Comparison of ENCODE assay signal across 22 mouse cellular contexts in the genomic region with DNA sequence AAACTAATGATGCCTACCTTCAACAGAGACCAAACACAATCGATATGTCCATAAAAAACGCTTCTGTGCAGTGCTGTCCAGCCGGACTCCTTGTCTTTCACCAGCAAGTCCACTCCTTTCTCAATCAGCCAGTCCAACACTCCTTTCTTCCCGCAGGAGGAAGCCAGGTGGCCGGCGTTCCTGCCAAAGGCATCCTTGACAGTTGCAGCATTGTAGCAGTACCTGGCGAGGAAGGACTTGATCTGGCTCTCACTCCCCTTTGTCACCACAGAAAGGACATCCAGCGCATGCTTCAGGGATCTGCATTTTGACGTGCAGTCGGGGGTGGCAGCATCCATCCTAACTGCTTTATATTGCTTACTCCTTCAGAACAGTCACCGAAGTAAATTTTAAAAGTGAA. TPM values are rescaled to one million over a fixed set of nuclear protein-coding genes. Genes with fewer than 3 reads are reported as not detected.
A peak's percentile ranks its signal among the peaks of the same experiment; 100 is the strongest.
DNase-seq lines count a peak whose midpoint lies in the region; ATAC-seq and TF ChIP-seq lines count a peak whose summit lies in the region.
"Had no signal": no experiment of that assay in that cellular context is flagged by ENCODE, and none has a peak within 500 bp of the region (broad histone marks: within the 10 kb centered on the region; RNA-seq: fewer than 3 reads in every experiment).

No protein-coding gene starts in this region.

- WGBS in cerebellum, adult 2 months, result 15% methylated on average over 11 of the region's 11 CpGs
- 92% methylated on average over 11 of the region's 11 CpGs for WGBS in forebrain, embryonic 11.5 days

- in situ Hi-C loops in CH12.LX (cut with MboI; ENCODE audit: low pct_ligation_motif_present, low pct_unique_long_range_greater_than_20kb, low sequenced_read_pairs), result loop anchor here (25.0 kb wide), 1 partner anchor 819 kb away; the partner anchor contains the start of genes Pgm3 and Rwdd2a

- H3K27ac ChIP-seq in CH12.LX (ENCODE audit: insufficient read depth, low read depth), result peak overlapping the region; percentile 16; the same call in 1 of the 2 replicates
- no peak overlapping the region for H3K27ac ChIP-seq in cerebellum, adult 2 months (ENCODE audit: insufficient read depth, low read length)
- H3K27ac ChIP-seq in forebrain, embryonic 11.5 days (ENCODE audit: low read depth, low read length), result no peak overlapping the region
- H3K27ac ChIP-seq: embryonic facial prominence, embryonic 15.5 days; forebrain, embryonic 12.5 days; heart, embryonic 10.5 days; hindbrain, embryonic 12.5 days had no signal

- peaks cover 4% of the 10 kb centered on the region for H3K9me3 ChIP-seq in CH12.LX (replicated peaks; ENCODE audit: low read length)
- no peaks in the 10 kb centered on the region for H3K9me3 ChIP-seq in forebrain, embryonic 11.5 days (ENCODE audit: control insufficient read depth, low read length)
- H3K9me3 ChIP-seq: embryonic facial prominence, embryonic 15.5 days; forebrain, embryonic 12.5 days; heart, embryonic 10.5 days; hindbrain, embryonic 12.5 days had no signal

- H3K36me3 ChIP-seq in CH12.LX (replicated peaks in 1 of 2; ENCODE audit: control insufficient read depth in 1 of 2, insufficient read depth in 1 of 2, low read length in 1 of 2), result peaks cover 18 to 57% of the 10 kb centered on the region in 2 experiments
- no peaks in the 10 kb centered on the region; the same call in 1 of the 2 replicates for H3K36me3 ChIP-seq in forebrain, embryonic 11.5 days (ENCODE audit: control insufficient read depth, insufficient read depth, low read length)

- H3K4me3 ChIP-seq in CH12.LX (replicated peaks in 1 of 3; ENCODE audit: low read depth in 2 of 3, low read length in 2 of 3, poor library complexity in 1 of 3), result no peak overlapping the region
- H3K4me3 ChIP-seq in cerebellum, adult 2 months (replicated peaks; ENCODE audit: insufficient read depth, low read depth, low read length), result no peak overlapping the region
- H3K4me3 ChIP-seq in forebrain, embryonic 11.5 days (ENCODE audit: low read depth, low read length), result no peak overlapping the region
- H3K4me3 ChIP-seq: embryonic facial prominence, embryonic 15.5 days; erythroblast, embryonic 14.5 days; forebrain, embryonic 12.5 days; heart, embryonic 10.5 days; hindbrain, embryonic 12.5 days had no signal

- TF ChIP-seq CTCF in CH12.LX (conservative IDR thresholded peaks at IDR 0.05 in 1 of 2, IDR thresholded peaks at IDR 0.05 in 1 of 2; ENCODE audit: low read depth in 2 of 2, low read length in 2 of 2), result no peak
- TF ChIP-seq CTCF in brain, embryonic 14.5 days (IDR thresholded peaks at IDR 0.05; ENCODE audit: borderline replicate concordance, extremely low read depth, insufficient read depth, insufficient read length), result no peak
- no peak for TF ChIP-seq CTCF in cerebellum, adult 2 months (IDR thresholded peaks at IDR 0.05; ENCODE audit: borderline replicate concordance, insufficient read depth, low read depth, low read length)

- no peak for TF ChIP-seq POLR2A in CH12.LX (IDR thresholded peaks at IDR 0.05; ENCODE audit: low read depth, low read length)
- TF ChIP-seq POLR2A in brain, embryonic 14.5 days (IDR thresholded peaks at IDR 0.05; ENCODE audit: borderline replicate concordance, extremely low read depth, insufficient read depth, insufficient read length, poor library complexity, severe bottlenecking), result no peak
- no peak for TF ChIP-seq POLR2A in cerebellum, adult 2 months (IDR thresholded peaks at IDR 0.05; ENCODE audit: borderline replicate concordance, insufficient read depth, low read length)

- dilution Hi-C loops in CH12.LX (cut with MboI; ENCODE audit: extremely low pct_ligation_motif_present, extremely low pct_unique_long_range_greater_than_20kb, low sequenced_read_pairs), result no loop called here

- TF ChIP-seq EP300 in CH12.LX (IDR thresholded peaks at IDR 0.05; ENCODE audit: low read length), result no peak

- peaks cover 54% of the 10 kb centered on the region for H3K79me2 ChIP-seq in CH12.LX (replicated peaks; ENCODE audit: control insufficient read depth, extremely low read depth, insufficient read depth, poor library complexity, severe bottlenecking)

- DNase-seq in CH12.LX (ENCODE audit: extremely low read depth), result no peak
- peak; percentile 10 for DNase-seq in brain, embryonic 14.5 days (ENCODE audit: low read depth)
- peak; percentile 68 to 81 for DNase-seq in cerebellum, adult 2 months
- peak; percentile 58 to 65 for DNase-seq in cerebellum, postnatal 10 days
- no peak for DNase-seq in kidney, postnatal 10 days
- DNase-seq in embryo, embryonic 9.5 days (ENCODE audit: extremely low spot score), result no peak
- no peak for DNase-seq in T-cell, adult 2 months (ENCODE audit: low spot score)
- DNase-seq in forebrain, embryonic 11.5 days (ENCODE audit: low spot score), result no peak
- DNase-seq: adrenal gland, postnatal 10 days; gastrocnemius, postnatal 10 days; heart, adult 18-20 months; heart, postnatal 10 days; heart, postnatal 4 days; kidney, adult 18-20 months had no signal

- H3K27me3 ChIP-seq in CH12.LX (replicated peaks), result no peaks in the 10 kb centered on the region
- H3K27me3 ChIP-seq in cerebellum, adult 2 months (ENCODE audit: control insufficient read depth, insufficient read depth, low read length), result no peaks in the 10 kb centered on the region
- H3K27me3 ChIP-seq in forebrain, embryonic 11.5 days (ENCODE audit: control insufficient read depth, insufficient read depth, low read length), result no peaks in the 10 kb centered on the region
- H3K27me3 ChIP-seq: embryonic facial prominence, embryonic 15.5 days; forebrain, embryonic 12.5 days; hindbrain, embryonic 12.5 days had no signal

- no peak overlapping the region for H3K9ac ChIP-seq in CH12.LX (ENCODE audit: insufficient read depth, low read depth)
- no peak overlapping the region for H3K9ac ChIP-seq in forebrain, embryonic 11.5 days (ENCODE audit: low read length)
- H3K9ac ChIP-seq: embryonic facial prominence, embryonic 15.5 days; forebrain, embryonic 12.5 days; hindbrain, embryonic 12.5 days had no signal

- no peak for TF ChIP-seq RAD21 in CH12.LX (IDR thresholded peaks at IDR 0.05; ENCODE audit: low read depth, low read length)

- H3K4me1 ChIP-seq in CH12.LX (ENCODE audit: control insufficient read depth in 1 of 2, insufficient read depth in 2 of 2), result peaks cover 3 to 21% of the 10 kb centered on the region in 2 experiments; a peak in 3 of 4 replicates
- peaks cover 9% of the 10 kb centered on the region for H3K4me1 ChIP-seq in cerebellum, adult 2 months (ENCODE audit: control insufficient read depth, insufficient read depth, low read length)
- 0 out of 2 replicates have a peak, but pooled peaks cover 4% of the 10 kb centered on the region for H3K4me1 ChIP-seq in forebrain, embryonic 11.5 days (replicated peaks; ENCODE audit: control insufficient read depth, insufficient read depth, low read length)

- no peak overlapping the region for H3K4me2 ChIP-seq in CH12.LX (ENCODE audit: insufficient read depth, low read depth, poor library complexity, severe bottlenecking)
- H3K4me2 ChIP-seq in forebrain, embryonic 11.5 days (ENCODE audit: low read depth, low read length, severe bottlenecking), result no peak overlapping the region
- H3K4me2 ChIP-seq: embryonic facial prominence, embryonic 15.5 days; forebrain, embryonic 12.5 days; hindbrain, embryonic 12.5 days had no signal

- no peak for ATAC-seq in forebrain, embryonic 11.5 days (replicated peaks; ENCODE audit: low FRiP score)
- ATAC-seq: forebrain, embryonic 16.5 days; hindbrain, embryonic 16.5 days; inflammation-experienced regulatory T-cells, adult 6 months had no signal

TF ChIP-seq in CH12.LX, 34 proteins besides CTCF, POLR2A, EP300 and RAD21:
- no peak for TF ChIP-seq TCF12 (IDR thresholded peaks at IDR 0.05; ENCODE audit: low read depth, low read length)
- no peak for TF ChIP-seq RCOR1 (conservative IDR thresholded peaks at IDR 0.05; ENCODE audit: low read depth, low read length)
- no peak for TF ChIP-seq JUN (IDR thresholded peaks at IDR 0.05; ENCODE audit: insufficient read depth, low read depth, low read length)
- TF ChIP-seq JUND (conservative IDR thresholded peaks at IDR 0.05; ENCODE audit: low read depth, low read length), result no peak
- TF ChIP-seq ZKSCAN1 (IDR thresholded peaks at IDR 0.05; ENCODE audit: borderline replicate concordance, low read depth, low read length), result no peak
- TF ChIP-seq POLR2AphosphoS2 (IDR thresholded peaks at IDR 0.05; ENCODE audit: low read depth, low read length), result no peak
- no peak for TF ChIP-seq MAZ (IDR thresholded peaks at IDR 0.05; ENCODE audit: low read depth, low read length)
- TF ChIP-seq ZC3H11A (IDR thresholded peaks at IDR 0.05; ENCODE audit: low read depth, low read length), result no peak
- TF ChIP-seq MAFK (IDR thresholded peaks at IDR 0.05; ENCODE audit: insufficient replicate concordance, low read length), result no peak
- no peak for TF ChIP-seq ZNF384 (IDR thresholded peaks at IDR 0.05; ENCODE audit: low read depth, low read length)
- TF ChIP-seq SMC3 (IDR thresholded peaks at IDR 0.05; ENCODE audit: low read depth, low read length), result no peak
- no peak for TF ChIP-seq ELF1 (IDR thresholded peaks at IDR 0.05; ENCODE audit: low read depth, low read length)
- TF ChIP-seq CHD2 (IDR thresholded peaks at IDR 0.05; ENCODE audit: low read length), result no peak
- TF ChIP-seq E2F4 (IDR thresholded peaks at IDR 0.05; ENCODE audit: insufficient replicate concordance, low read depth, low read length), result no peak
- no peak for TF ChIP-seq UBTF (IDR thresholded peaks at IDR 0.05; ENCODE audit: low read depth, low read length)
- no peak for TF ChIP-seq SIN3A (IDR thresholded peaks at IDR 0.05; ENCODE audit: low read length)
- TF ChIP-seq BHLHE40 (IDR thresholded peaks at IDR 0.05; ENCODE audit: low read depth, low read length), result no peak
- TF ChIP-seq ZMIZ1 (IDR thresholded peaks at IDR 0.05; ENCODE audit: low read depth, low read length), result no peak
- TF ChIP-seq USF1 (IDR thresholded peaks at IDR 0.05; ENCODE audit: low read depth, low read length), result no peak

RNA-seq across cellular contexts. Expression of gene Ibtk, which starts 5.8 kb away (rescaled TPM):
- total RNA-seq in CH12.LX (2012; rRNA removed), result 32.7 and 34.2 TPM in 2 replicates
- 40.6 and 44.2 TPM in 2 replicates for total RNA-seq in CH12.LX (2014; rRNA removed)
- polyA plus RNA-seq in CH12.LX (2012; ENCODE audit: insufficient read length, low read depth), result 37.8 and 41.3 TPM in 2 replicates
- 17.5 and 22.5 TPM in 2 replicates for polyA plus RNA-seq in brain, embryonic 14.5 days (2012; rRNA removed)
- polyA plus RNA-seq in cerebellum, adult 2 months (2012; rRNA removed), result 14.4 and 16.5 TPM in 2 replicates
- 42.1 and 49.0 TPM in 2 replicates for polyA plus RNA-seq in forebrain, embryonic 11.5 days (2014; fragmentation: Nextera tagmentation; extraction: Ambion mirVana)

Comparison
In these comparisons a context has a peak if more than half of its experiments do, and no peak if none do; other contexts are left out.
1. DNase-seq: peak in brain, embryonic 14.5 days (single experiment), cerebellum, adult 2 months (2 of 2) and cerebellum, postnatal 10 days (2 of 2); none in CH12.LX (single experiment), kidney, postnatal 10 days (single experiment), embryo, embryonic 9.5 days (single experiment), T-cell, adult 2 months (single experiment) and forebrain, embryonic 11.5 days (single experiment).